In the genomic region with DNA sequence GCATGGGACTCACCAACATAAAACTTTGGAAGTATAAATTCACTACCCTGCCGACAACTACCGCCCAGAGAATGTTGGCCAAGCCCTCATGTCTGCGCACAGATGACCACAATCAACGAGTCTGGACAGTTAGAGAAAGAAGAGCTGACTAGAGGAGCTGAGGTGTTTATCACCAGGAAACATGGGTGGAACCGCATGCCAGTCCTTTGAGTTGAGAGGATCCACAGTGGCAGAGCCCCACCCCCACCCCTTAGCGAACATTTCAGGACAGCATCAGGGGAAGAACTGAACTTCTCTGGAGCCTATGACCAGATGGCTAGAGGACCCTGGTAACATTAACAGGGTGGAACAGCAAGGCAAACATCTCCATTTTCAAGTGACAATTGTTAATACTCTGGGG, we compare ENCODE assay signal across 22 mouse cellular contexts.
"Had no signal": no experiment of that assay in that cellular context is flagged by ENCODE, and none has a peak within 500 bp of the region (broad histone marks: within the 10 kb centered on the region; RNA-seq: fewer than 3 reads in every experiment).

No protein-coding gene starts in this region.

- H3K4me3 ChIP-seq: left cerebral cortex, adult 2 months; limb, embryonic 12.5 days; limb, embryonic 15.5 days; liver, embryonic 15.5 days; midbrain, embryonic 12.5 days; midbrain, embryonic 15.5 days; neural tube, embryonic 12.5 days; neural tube, embryonic 15.5 days; stomach, embryonic 15.5 days had no signal

- H3K27ac ChIP-seq: kidney, postnatal 0 days; left cerebral cortex, adult 2 months; limb, embryonic 12.5 days; limb, embryonic 15.5 days; liver, embryonic 15.5 days; midbrain, embryonic 12.5 days; midbrain, embryonic 15.5 days; neural tube, embryonic 12.5 days; neural tube, embryonic 15.5 days; stomach, embryonic 15.5 days had no signal

- H3K9ac ChIP-seq: limb, embryonic 12.5 days; limb, embryonic 15.5 days; liver, embryonic 15.5 days; midbrain, embryonic 12.5 days; midbrain, embryonic 15.5 days; neural tube, embryonic 12.5 days; neural tube, embryonic 15.5 days; stomach, embryonic 15.5 days had no signal

- H3K9me3 ChIP-seq: limb, embryonic 12.5 days; limb, embryonic 15.5 days; liver, embryonic 15.5 days; midbrain, embryonic 12.5 days; midbrain, embryonic 15.5 days; neural tube, embryonic 12.5 days; neural tube, embryonic 15.5 days; stomach, embryonic 15.5 days had no signal

- H3K36me3 ChIP-seq: limb, embryonic 12.5 days; limb, embryonic 15.5 days; liver, embryonic 15.5 days; midbrain, embryonic 12.5 days; midbrain, embryonic 15.5 days; neural tube, embryonic 12.5 days; neural tube, embryonic 15.5 days; stomach, embryonic 15.5 days had no signal

- ATAC-seq: intestine, postnatal 0 days had no signal

- DNase-seq: kidney, adult 2 months; kidney, postnatal 25 days; layer of hippocampus, postnatal 36 days; left cerebral cortex, postnatal 4 days; lung, adult 2 months; lung, postnatal 14 days; lung, postnatal 4 days; right cerebral cortex, adult 18-20 months; right cerebral cortex, postnatal 14 days; right cerebral cortex, postnatal 4 days; thymus, postnatal 25 days had no signal

- H3K27me3 ChIP-seq: limb, embryonic 12.5 days; limb, embryonic 15.5 days; liver, embryonic 15.5 days; midbrain, embryonic 12.5 days; midbrain, embryonic 15.5 days; neural tube, embryonic 12.5 days; neural tube, embryonic 15.5 days; stomach, embryonic 15.5 days had no signal

- H3K4me2 ChIP-seq: limb, embryonic 12.5 days; limb, embryonic 15.5 days; liver, embryonic 15.5 days; midbrain, embryonic 12.5 days; midbrain, embryonic 15.5 days; neural tube, embryonic 12.5 days; neural tube, embryonic 15.5 days; stomach, embryonic 15.5 days had no signal

- H3K4me1 ChIP-seq: limb, embryonic 12.5 days; limb, embryonic 15.5 days; liver, embryonic 15.5 days; midbrain, embryonic 12.5 days; midbrain, embryonic 15.5 days; neural tube, embryonic 12.5 days; stomach, embryonic 15.5 days had no signal
